Mouse (Mus musculus): ENCODE measurements around the gene Bicdl2. TPM values are rescaled to one million over a fixed set of nuclear protein-coding genes. Genes with fewer than 3 reads are reported as not detected.

The Bicdl2 gene
- polyA plus RNA-seq, 1 experiment from 2014 or later = not detected

DNA sequence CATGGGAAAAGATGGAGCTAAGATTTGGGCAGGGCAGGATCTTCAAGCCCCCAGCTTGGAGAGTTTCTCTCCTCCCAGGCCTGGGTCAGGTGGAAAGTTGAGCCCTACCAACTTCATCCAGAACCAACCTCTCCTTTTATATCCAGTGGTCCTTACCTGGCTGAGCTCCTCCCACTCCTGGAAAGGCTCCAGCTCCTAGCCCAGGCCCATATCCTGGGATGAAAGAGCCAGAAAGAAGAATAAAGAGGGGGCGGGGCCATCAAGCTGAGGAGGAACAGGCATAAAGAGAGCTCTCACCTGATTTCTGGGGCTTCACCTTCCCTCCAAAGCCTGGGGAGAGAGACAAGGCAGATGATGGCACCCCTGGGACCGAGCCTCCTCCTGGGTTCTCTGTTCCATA lies 56.7 kb downstream of the Bicdl2 start:
- DNase-seq (ENCODE audit: low spot score) (no peak), ATAC-seq (ENCODE audit: insufficient read depth, low FRiP score, low TSS enrichment) (no peak)
- Histone ChIP-seq H3K27ac (ENCODE audit: low read depth, low read length) (no peak overlapping the region), H3K4me2 (ENCODE audit: low read depth) (no peak overlapping the region), H3K4me3 (ENCODE audit: low read depth, low read length) (no peak overlapping the region), H3K4me1 (ENCODE audit: control insufficient read depth, insufficient read depth, low read length) (no peaks in the 10 kb centered on the region), H3K9me3 (ENCODE audit: control insufficient read depth, low read length) (no peaks in the 10 kb centered on the region), H3K27me3 (ENCODE audit: control insufficient read depth, insufficient read depth, low read length) (no peaks in the 10 kb centered on the region), H3K9ac (ENCODE audit: low read length) (no peak overlapping the region), H3K36me3 (ENCODE audit: control insufficient read depth, insufficient read depth, low read length) (no peaks in the 10 kb centered on the region)
- 64% methylated on average over 2 of the region's 2 CpGs for WGBS

Other genes with a start within 250 kb of the Bicdl2 start
- not detected in 2 replicates for gene Vmn2r117, start 180.8 kb upstream of the Bicdl2 start, polyA plus RNA-seq (2014; fragmentation: Nextera tagmentation; extraction: Ambion mirVana)
- 23.4 and 24.3 TPM in 2 replicates for gene Zfp213, start 96.3 kb upstream of the Bicdl2 start, polyA plus RNA-seq (2014; fragmentation: Nextera tagmentation; extraction: Ambion mirVana)
- 19.7 and 20.3 TPM in 2 replicates for gene Zfp13, start 61.0 kb upstream of the Bicdl2 start, polyA plus RNA-seq (2014; fragmentation: Nextera tagmentation; extraction: Ambion mirVana)
- 0.91 TPM in 1 of 2 replicates, not detected in the other for gene Zscan10, start 59.6 kb upstream of the Bicdl2 start, polyA plus RNA-seq (2014; fragmentation: Nextera tagmentation; extraction: Ambion mirVana)
- 0.85 and 0.94 TPM in 2 replicates for gene Mmp25, start 15.2 kb upstream of the Bicdl2 start, polyA plus RNA-seq (2014; fragmentation: Nextera tagmentation; extraction: Ambion mirVana)
- gene Hcfc1r1, start 13.1 kb downstream of the Bicdl2 start, polyA plus RNA-seq (2014; fragmentation: Nextera tagmentation; extraction: Ambion mirVana) = 52.5 and 60.1 TPM in 2 replicates
- 57.8 and 62.4 TPM in 2 replicates for gene Thoc6, start 13.4 kb downstream of the Bicdl2 start, polyA plus RNA-seq (2014; fragmentation: Nextera tagmentation; extraction: Ambion mirVana)
- gene Tnfrsf12a, start 17.0 kb downstream of the Bicdl2 start, polyA plus RNA-seq (2014; fragmentation: Nextera tagmentation; extraction: Ambion mirVana) = 2.3 and 3.6 TPM in 2 replicates
- 8.7 and 11.1 TPM in 2 replicates for gene Cldn6, start 18.7 kb downstream of the Bicdl2 start, polyA plus RNA-seq (2014; fragmentation: Nextera tagmentation; extraction: Ambion mirVana)
- 1.3 and 1.9 TPM in 2 replicates for gene Cldn9, start 23.5 kb downstream of the Bicdl2 start, polyA plus RNA-seq (2014; fragmentation: Nextera tagmentation; extraction: Ambion mirVana)
- 0.25 and 0.58 TPM in 2 replicates for gene 1520401A03Rik, start 62.3 kb downstream of the Bicdl2 start, polyA plus RNA-seq (2014; fragmentation: Nextera tagmentation; extraction: Ambion mirVana)
- gene Pkmyt1, start 65.8 kb downstream of the Bicdl2 start, polyA plus RNA-seq (2014; fragmentation: Nextera tagmentation; extraction: Ambion mirVana) = 37.2 and 44.5 TPM in 2 replicates
- 31.4 and 37.1 TPM in 2 replicates for gene Paqr4, start 80.4 kb downstream of the Bicdl2 start, polyA plus RNA-seq (2014; fragmentation: Nextera tagmentation; extraction: Ambion mirVana)
- gene Kremen2, start 85.3 kb downstream of the Bicdl2 start, polyA plus RNA-seq (2014; fragmentation: Nextera tagmentation; extraction: Ambion mirVana) = 6.8 and 7.8 TPM in 2 replicates
- gene Flywch1, start 111.1 kb downstream of the Bicdl2 start, polyA plus RNA-seq (2014; fragmentation: Nextera tagmentation; extraction: Ambion mirVana) = 173 and 197 TPM in 2 replicates
- 29.1 and 32.6 TPM in 2 replicates for gene Flywch2, start 125.6 kb downstream of the Bicdl2 start, polyA plus RNA-seq (2014; fragmentation: Nextera tagmentation; extraction: Ambion mirVana)
- 399 and 408 TPM in 2 replicates for gene Srrm2, start 130.0 kb downstream of the Bicdl2 start, polyA plus RNA-seq (2014; fragmentation: Nextera tagmentation; extraction: Ambion mirVana)
- 1,025 and 1,061 TPM in 2 replicates for gene Elob, start 168.6 kb downstream of the Bicdl2 start, polyA plus RNA-seq (2014; fragmentation: Nextera tagmentation; extraction: Ambion mirVana)
- gene Prss33, start 175.6 kb downstream of the Bicdl2 start, polyA plus RNA-seq (2014; fragmentation: Nextera tagmentation; extraction: Ambion mirVana) = 0.18 TPM in 1 of 2 replicates, not detected in the other
- gene Prss32, start 183.3 kb downstream of the Bicdl2 start, polyA plus RNA-seq (2014; fragmentation: Nextera tagmentation; extraction: Ambion mirVana) = not detected in 2 replicates
- gene Prss41, start 183.7 kb downstream of the Bicdl2 start, polyA plus RNA-seq (2014; fragmentation: Nextera tagmentation; extraction: Ambion mirVana) = 1.3 and 1.8 TPM in 2 replicates
- gene Prss21, start 207.6 kb downstream of the Bicdl2 start, polyA plus RNA-seq (2014; fragmentation: Nextera tagmentation; extraction: Ambion mirVana) = not detected in 2 replicates
- not detected in 2 replicates for gene Dcpp1, start 220.4 kb downstream of the Bicdl2 start, polyA plus RNA-seq (2014; fragmentation: Nextera tagmentation; extraction: Ambion mirVana)
- gene Dcpp2, start 220.4 kb downstream of the Bicdl2 start, polyA plus RNA-seq (2014; fragmentation: Nextera tagmentation; extraction: Ambion mirVana) = not detected in 2 replicates